Mouse (Mus musculus) forebrain, embryonic 14.5 days (tissue): Measurements from ENCODE around the gene Otop2. TPM values are rescaled to one million over a fixed set of nuclear protein-coding genes. Genes with fewer than 3 reads are reported as not detected.

Experiments used
- ATAC-seq: fragments of 200-750 bp; cut with Nextera tagmentation; 2 replicates; pipeline ENCODE4 v1.8.0; 2017; ENCODE audit warnings: mild to moderate bottlenecking, moderate library complexity
- DNase-seq: peaks from one replicate; pipeline ENCODE4 v3.0.0-alpha.2; 2015; ENCODE audit warnings: low spot score
- H3K27ac ChIP-seq: fragments of 300-500 bp; sonication (generic); 2 replicates; pipeline ENCODE4 v1.5.1; 2014; ENCODE audit warnings: low read depth, mild to moderate bottlenecking, control low read depth, low read length, moderate library complexity
- H3K27me3 ChIP-seq: fragments of 300-500 bp; sonication (generic); replicated peaks from 2 replicates; pipeline ENCODE4 v1.6.1; 2014; ENCODE audit warnings: low read length, control low read depth, mixed read lengths; ENCODE audit not compliant: control insufficient read depth, insufficient read depth
- H3K36me3 ChIP-seq: fragments of 300-500 bp; sonication (generic); 2 replicates; pipeline ENCODE4 v1.6.1; 2014; ENCODE audit warnings: low read length, control low read depth; ENCODE audit not compliant: control insufficient read depth, insufficient read depth
- H3K4me1 ChIP-seq: fragments of 300-500 bp; sonication (generic); 2 replicates; pipeline ENCODE4 v1.6.1; 2014; ENCODE audit warnings: antibody characterized with exemption, low read length, control low read depth; ENCODE audit not compliant: control insufficient read depth, insufficient read depth
- H3K4me2 ChIP-seq: fragments of 300-500 bp; sonication (generic); 2 replicates; pipeline ENCODE4 v1.6.1; 2014; ENCODE audit warnings: mild to moderate bottlenecking, control low read depth, low read length
- H3K4me3 ChIP-seq: fragments of 300-500 bp; sonication (generic); 2 replicates; pipeline ENCODE4 v1.5.1; 2014; ENCODE audit warnings: low read depth, low read length, control low read depth
- H3K9ac ChIP-seq: fragments of 300-500 bp; sonication (generic); 2 replicates; pipeline ENCODE4 v1.6.1; 2014; ENCODE audit warnings: mild to moderate bottlenecking, low read length, control low read depth, moderate library complexity
- H3K9me3 ChIP-seq: fragments of 300-500 bp; sonication (generic); replicated peaks from 2 replicates; pipeline ENCODE4 v1.6.1; 2016; ENCODE audit warnings: low read length, control low read depth, mixed read lengths; ENCODE audit not compliant: control insufficient read depth
- WGBS: fragments of 180-500 bp; shearing (Covaris S2); extraction: QIAGEN DNeasy Blood & Tissue Kit; methylation state at CpG from one replicate; pipeline ENCODE4 v1.1.7; 2014; 5-methylcytosine and 5-hydroxymethylcytosine counted together
- polyA plus RNA-seq: library from polyadenylated mRNA; unstranded; fragments of >200 nt; fragmentation: Nextera tagmentation; extraction: Ambion mirVana; gene quantifications from 2 replicates; pipeline ENCODE4 v1.2.1, GENCODE M21; 2014

The Otop2 gene
- polyA plus RNA-seq, 1 experiment from 2014 or later: not detected

GRCm38 (mm10) chr11:115359293-115359692, 52.3 kb downstream of the Otop2 start:
- Histone ChIP-seq H3K27me3 (no peaks in the 10 kb centered on the region), H3K4me3 (no peak overlapping the region), H3K27ac (peak overlapping the region; percentile 4; the same call in 1 of the 2 replicates), H3K4me1 (peaks cover 9% of the 10 kb centered on the region; the same call in 1 of the 2 replicates), H3K36me3 (0 out of 2 replicates have a peak, but pooled peaks cover 5% of the 10 kb centered on the region), H3K4me2 (no peak overlapping the region), H3K9me3 (no peaks in the 10 kb centered on the region), H3K9ac (peak overlapping the region; percentile 29; the same call in 1 of the 2 replicates)
- ATAC-seq: no peak; the same call in 1 of the 2 replicates
- DNase-seq: no peak
- WGBS: 35% methylated on average over 3 of the region's 3 CpGs

GRCm38 (mm10) chr11:115359726-115360125, 52.8 kb downstream of the Otop2 start:
- ATAC-seq: no peak
- no peaks in the 10 kb centered on the region for H3K27me3 ChIP-seq
- H3K4me3 ChIP-seq: no peak overlapping the region
- 0 out of 2 replicates have a peak, but pooled peaks cover 5% of the 10 kb centered on the region for H3K36me3 ChIP-seq
- no peak for DNase-seq
- peaks cover 9% of the 10 kb centered on the region; the same call in 1 of the 2 replicates for H3K4me1 ChIP-seq
- no peak overlapping the region for H3K4me2 ChIP-seq
- no peak overlapping the region for H3K9ac ChIP-seq
- 67% methylated on average over 6 of the region's 6 CpGs for WGBS
- H3K27ac ChIP-seq: peak overlapping the region; percentile 4; the same call in 1 of the 2 replicates
- H3K9me3 ChIP-seq: no peaks in the 10 kb centered on the region

- Histone ChIP-seq H3K4me3 (no peak overlapping the region), H3K27me3 (0 out of 2 replicates have a peak, but pooled peaks cover 4% of the 10 kb centered on the region), H3K27ac (no peak overlapping the region), H3K36me3 (no peaks in the 10 kb centered on the region), H3K4me1 (peaks cover 11% of the 10 kb centered on the region), H3K9ac (no peak overlapping the region), H3K9me3 (no peaks in the 10 kb centered on the region), H3K4me2 (no peak overlapping the region)
- WGBS: 86% methylated on average over 3 of the region's 3 CpGs
- DNase-seq (no peak), ATAC-seq (no peak)
These were observed 57.2 kb downstream of the Otop2 start for GRCm38 (mm10) chr11:115364136-115364535.

- Histone ChIP-seq H3K4me2 (peak overlapping the region; percentile 96), H3K27me3 (0 out of 2 replicates have a peak, but pooled peaks cover 4% of the 10 kb centered on the region), H3K36me3 (no peaks in the 10 kb centered on the region), H3K4me1 (peaks cover 8% of the 10 kb centered on the region), H3K9ac (peak overlapping the region; percentile 84), H3K9me3 (no peaks in the 10 kb centered on the region), H3K27ac (0 out of 2 replicates have a peak overlapping the region, but pooled peaks have one; percentile 64), H3K4me3 (peak overlapping the region; percentile 69)
- 46% methylated on average over 7 of the region's 7 CpGs for WGBS
- ATAC-seq: no peak
- DNase-seq: no peak
These were observed 59.2 kb downstream of the Otop2 start for GRCm38 (mm10) chr11:115366039-115366705.

- Histone ChIP-seq H3K27ac (peak overlapping the region; percentile 64), H3K9me3 (no peaks in the 10 kb centered on the region), H3K9ac (peak overlapping the region; percentile 84), H3K4me3 (peak overlapping the region; percentile 69), H3K27me3 (0 out of 2 replicates have a peak, but pooled peaks cover 4% of the 10 kb centered on the region), H3K4me2 (peak overlapping the region; percentile 96), H3K4me1 (peaks cover 8% of the 10 kb centered on the region), H3K36me3 (no peaks in the 10 kb centered on the region)
- peak; percentile 80 for ATAC-seq
- under 1% methylated on average over 27 of the region's 28 CpGs for WGBS
- peak; percentile 70 for DNase-seq
These were observed 59.9 kb downstream of the Otop2 start for GRCm38 (mm10) chr11:115366706-115367394.

- Histone ChIP-seq H3K4me3 (peak within 1 kb of the TSS; percentile 69), H3K9me3 (no peaks in the 10 kb centered on the region), H3K27ac (peak within 1 kb of the TSS; percentile 64), H3K27me3 (0 out of 2 replicates have a peak, but pooled peaks cover 4% of the 10 kb centered on the region), H3K9ac (peak within 1 kb of the TSS; percentile 84), H3K4me1 (peaks cover 8% of the 10 kb centered on the region), H3K36me3 (no peaks in the 10 kb centered on the region), H3K4me2 (peak within 1 kb of the TSS; percentile 96)
- WGBS: under 1% methylated on average over 38 of the region's 39 CpGs
- peak; percentile 88 for ATAC-seq
- peak; percentile 86 for DNase-seq
These were observed 60.5 kb downstream of the Otop2 start, which contains the start of gene Hid1 for GRCm38 (mm10) chr11:115367395-115367944. Hid1 (minus strand) TSS chr11:115367756.

GRCm38 (mm10) chr11:115370368-115370767, 63.4 kb downstream of the Otop2 start:
- no peak overlapping the region for H3K4me3 ChIP-seq
- 0 out of 2 replicates have a peak, but pooled peaks cover 4% of the 10 kb centered on the region for H3K27me3 ChIP-seq
- H3K9me3 ChIP-seq: no peaks in the 10 kb centered on the region
- ATAC-seq (no peak), DNase-seq (no peak)
- H3K9ac ChIP-seq: no peak overlapping the region
- 58% methylated on average over 7 of the region's 7 CpGs for WGBS
- H3K4me2 ChIP-seq: no peak overlapping the region
- H3K36me3 ChIP-seq: no peaks in the 10 kb centered on the region
- peaks cover 11% of the 10 kb centered on the region for H3K4me1 ChIP-seq
- no peak overlapping the region for H3K27ac ChIP-seq

- no peaks in the 10 kb centered on the region for H3K36me3 ChIP-seq
- H3K4me1 ChIP-seq: peaks cover 6% of the 10 kb centered on the region
- no peak overlapping the region for H3K27ac ChIP-seq
- H3K9me3 ChIP-seq: no peaks in the 10 kb centered on the region
- ATAC-seq: no peak
- no peak overlapping the region for H3K9ac ChIP-seq
- 0 out of 2 replicates have a peak, but pooled peaks cover 4% of the 10 kb centered on the region for H3K27me3 ChIP-seq
- DNase-seq: no peak
- no peak overlapping the region for H3K4me2 ChIP-seq
- H3K4me3 ChIP-seq: no peak overlapping the region
- WGBS: 74% methylated on average over 8 of the region's 8 CpGs
These were observed 64.4 kb downstream of the Otop2 start for GRCm38 (mm10) chr11:115371354-115371753.
